Comparison of ENCODE assay signal across 7 mouse cellular contexts in the genomic region with DNA sequence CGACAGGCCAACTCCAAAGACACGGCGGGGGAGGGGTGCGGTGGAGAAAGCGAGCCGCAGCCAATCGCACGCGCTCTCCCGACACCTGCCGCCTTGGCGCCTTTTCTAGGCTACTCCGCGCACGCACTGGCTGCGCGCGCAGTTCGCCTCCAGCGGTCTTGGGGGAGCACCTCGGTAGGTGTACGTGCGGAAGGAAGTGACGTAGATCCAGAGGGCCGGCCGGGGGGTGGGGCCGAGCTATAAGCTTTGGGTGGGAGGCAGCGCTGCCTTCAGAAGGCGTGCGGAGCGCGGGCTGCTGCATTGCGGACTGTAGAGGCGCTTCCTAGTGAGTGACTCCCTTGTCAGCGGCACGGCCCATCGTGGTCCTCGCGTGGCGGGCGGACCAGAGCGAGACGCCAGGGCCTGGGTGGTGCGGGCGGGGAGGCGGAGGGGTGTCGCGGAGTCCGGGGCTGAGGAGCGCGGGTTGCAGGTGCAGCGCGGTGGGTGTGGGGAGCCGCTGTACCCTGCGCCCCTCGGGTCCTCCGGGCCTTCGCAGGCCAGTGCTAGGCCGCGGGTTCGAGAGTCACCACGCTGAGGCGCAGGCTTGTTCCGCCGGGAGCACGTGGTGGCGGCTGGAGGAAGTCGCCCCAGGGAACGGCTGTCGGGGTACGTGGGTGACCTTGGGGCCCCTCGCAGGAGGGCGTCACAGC. TPM values are rescaled to one million over a fixed set of nuclear protein-coding genes. Genes with fewer than 3 reads are reported as not detected.
DNase-seq lines count a peak whose midpoint lies in the region; ATAC-seq lines count a peak whose summit lies in the region.

Gene Tfrc (plus strand): TSS at position 209 of the 689 bp plus-strand sequence.

- peak within 1 kb of the TSS; percentile 87 for H3K4me3 ChIP-seq in embryonic facial prominence, embryonic 12.5 days
- H3K4me3 ChIP-seq in limb, embryonic 11.5 days (ENCODE audit: low read depth, low read length), result peak within 1 kb of the TSS; percentile 87
- peak within 1 kb of the TSS; percentile 74 for H3K4me3 ChIP-seq in midbrain, embryonic 14.5 days (replicated peaks; ENCODE audit: low read depth, low read length)

- peak; percentile 97 for DNase-seq in adrenal gland, postnatal 25 days
- DNase-seq in heart, adult 11 months, result peak; percentile 100
- DNase-seq in kidney, adult 18-20 months, result peak; percentile 96
- DNase-seq in limb, embryonic 11.5 days (ENCODE audit: low spot score), result peak; percentile 99
- peak; percentile 100 for DNase-seq in midbrain, embryonic 14.5 days
- peak; percentile 94 to 96 for DNase-seq in spleen, adult 18-20 months

- no peaks in the 10 kb centered on the region for H3K9me3 ChIP-seq in embryonic facial prominence, embryonic 12.5 days
- no peaks in the 10 kb centered on the region for H3K9me3 ChIP-seq in limb, embryonic 11.5 days (ENCODE audit: control insufficient read depth, low read length)
- no peaks in the 10 kb centered on the region for H3K9me3 ChIP-seq in midbrain, embryonic 14.5 days (ENCODE audit: control insufficient read depth, low read length)

- WGBS in embryonic facial prominence, embryonic 12.5 days, result under 1% methylated on average over 73 of the region's 73 CpGs
- WGBS in limb, embryonic 11.5 days, result 1% methylated on average over 70 of the region's 73 CpGs
- WGBS in midbrain, embryonic 14.5 days, result under 1% methylated on average over 73 of the region's 73 CpGs

- peak within 1 kb of the TSS; percentile 83 for H3K4me2 ChIP-seq in embryonic facial prominence, embryonic 12.5 days (replicated peaks)
- peak within 1 kb of the TSS; percentile 76 for H3K4me2 ChIP-seq in limb, embryonic 11.5 days (ENCODE audit: low read depth, severe bottlenecking)
- peak within 1 kb of the TSS; percentile 60 for H3K4me2 ChIP-seq in midbrain, embryonic 14.5 days (ENCODE audit: low read length)

- peak within 1 kb of the TSS; percentile 91 for H3K27ac ChIP-seq in embryonic facial prominence, embryonic 12.5 days
- peak within 1 kb of the TSS; percentile 79 for H3K27ac ChIP-seq in limb, embryonic 11.5 days (replicated peaks; ENCODE audit: low read depth, low read length)
- peak within 1 kb of the TSS; percentile 93 for H3K27ac ChIP-seq in midbrain, embryonic 14.5 days (replicated peaks; ENCODE audit: low read depth, low read length)

- H3K36me3 ChIP-seq in embryonic facial prominence, embryonic 12.5 days, result no peaks in the 10 kb centered on the region
- no peaks in the 10 kb centered on the region for H3K36me3 ChIP-seq in limb, embryonic 11.5 days (ENCODE audit: control insufficient read depth, insufficient read depth, low read length)
- peaks cover under 1% of the 10 kb centered on the region; the same call in 1 of the 2 replicates for H3K36me3 ChIP-seq in midbrain, embryonic 14.5 days (ENCODE audit: control insufficient read depth, insufficient read depth, low read length)

- H3K27me3 ChIP-seq in embryonic facial prominence, embryonic 12.5 days, result no peaks in the 10 kb centered on the region
- no peaks in the 10 kb centered on the region for H3K27me3 ChIP-seq in limb, embryonic 11.5 days (ENCODE audit: control insufficient read depth, insufficient read depth, low read length)
- no peaks in the 10 kb centered on the region for H3K27me3 ChIP-seq in midbrain, embryonic 14.5 days (ENCODE audit: control insufficient read depth, insufficient read depth, low read length)

- H3K4me1 ChIP-seq in embryonic facial prominence, embryonic 12.5 days, result peaks cover 9% of the 10 kb centered on the region; the same call in 1 of the 2 replicates
- peaks cover 5% of the 10 kb centered on the region; the same call in 1 of the 2 replicates for H3K4me1 ChIP-seq in limb, embryonic 11.5 days (ENCODE audit: control insufficient read depth, insufficient read depth, low read length)
- peaks cover 17% of the 10 kb centered on the region for H3K4me1 ChIP-seq in midbrain, embryonic 14.5 days (ENCODE audit: control insufficient read depth, insufficient read depth, low read length)

- H3K9ac ChIP-seq in embryonic facial prominence, embryonic 12.5 days, result peak within 1 kb of the TSS; percentile 80
- peak within 1 kb of the TSS; percentile 82 for H3K9ac ChIP-seq in limb, embryonic 11.5 days (ENCODE audit: low read length)
- peak within 1 kb of the TSS; percentile 85 for H3K9ac ChIP-seq in midbrain, embryonic 14.5 days (replicated peaks; ENCODE audit: low read length)

- ATAC-seq in embryonic facial prominence, embryonic 12.5 days (ENCODE audit: insufficient number of reproducible peaks, insufficient read depth, low FRiP score, low TSS enrichment), result peak; percentile 99
- ATAC-seq in limb, embryonic 11.5 days (ENCODE audit: insufficient number of reproducible peaks, low FRiP score, low TSS enrichment, low read depth), result peak; percentile 99
- ATAC-seq in midbrain, embryonic 14.5 days (ENCODE audit: low FRiP score, low TSS enrichment), result peak; percentile 99

RNA-seq across cellular contexts. Expression of gene Tfrc, which starts in this region (rescaled TPM):
- total RNA-seq in adrenal gland, postnatal 25 days (2021), result 37.9 and 42.6 TPM in 2 replicates
- 32.7 and 36.6 TPM in 2 replicates for polyA plus RNA-seq in embryonic facial prominence, embryonic 12.5 days (2016; fragmentation: Nextera tagmentation; extraction: Ambion mirVana)
- polyA plus RNA-seq in limb, embryonic 11.5 days (2014; fragmentation: Nextera tagmentation; extraction: Ambion mirVana), result 52.5 and 53.7 TPM in 2 replicates
- polyA plus RNA-seq in midbrain, embryonic 14.5 days (2014; fragmentation: Nextera tagmentation; extraction: Ambion mirVana), result 31.8 and 69.8 TPM in 2 replicates

Comparison
In these comparisons a context has a peak if more than half of its experiments do, and no peak if none do; other contexts are left out.
1. Peak in every context shown above with its lines: DNase-seq, ATAC-seq, H3K4me3 ChIP-seq and H3K27ac ChIP-seq.